Comparison of ENCODE assay signal across 8 mouse cellular contexts in the genomic region with DNA sequence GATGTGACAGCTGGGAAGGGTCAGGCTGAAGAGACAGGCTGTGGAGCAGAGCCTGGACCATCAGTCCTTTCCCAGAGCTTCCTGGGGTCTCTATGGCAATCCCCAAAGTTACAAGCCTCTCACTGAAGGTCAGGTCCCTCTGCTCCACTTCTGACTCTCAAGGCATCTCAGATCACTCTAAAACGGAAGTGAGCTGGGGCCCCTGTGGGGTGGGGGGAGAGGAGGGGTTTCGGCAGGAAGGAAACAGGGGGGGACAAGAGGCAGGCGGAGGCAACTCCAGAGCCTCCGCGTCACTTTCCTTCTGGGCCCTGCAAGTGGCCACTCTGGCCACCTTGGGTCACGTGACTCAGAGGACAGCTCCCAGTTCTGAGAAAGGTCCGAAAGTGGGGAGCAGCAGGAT. TPM values are rescaled to one million over a fixed set of nuclear protein-coding genes. Genes with fewer than 3 reads are reported as not detected.
DNase-seq lines count a peak whose midpoint lies in the region; ATAC-seq and TF ChIP-seq lines count a peak whose summit lies in the region.

No protein-coding gene starts in this region.

- no peak overlapping the region for H3K9ac ChIP-seq in lung, embryonic 15.5 days
- H3K9ac ChIP-seq in stomach, embryonic 16.5 days (ENCODE audit: low read length): no peak overlapping the region

- H3K4me1 ChIP-seq in embryonic facial prominence, embryonic 10.5 days: peaks cover 29% of the 10 kb centered on the region
- no peaks in the 10 kb centered on the region for H3K4me1 ChIP-seq in kidney, adult 2 months (ENCODE audit: control insufficient read depth, insufficient read depth, low read length)
- H3K4me1 ChIP-seq in lung, embryonic 15.5 days: peaks cover 8% of the 10 kb centered on the region
- peaks cover 10% of the 10 kb centered on the region; the same call in 1 of the 2 replicates for H3K4me1 ChIP-seq in stomach, embryonic 16.5 days (ENCODE audit: control insufficient read depth, insufficient read depth, low read length)

- H3K36me3 ChIP-seq in embryonic facial prominence, embryonic 10.5 days (replicated peaks): peaks cover 41% of the 10 kb centered on the region
- H3K36me3 ChIP-seq in kidney, adult 2 months (ENCODE audit: control insufficient read depth, insufficient read depth, low read length): no peaks in the 10 kb centered on the region
- H3K36me3 ChIP-seq in lung, embryonic 15.5 days: peaks cover 17% of the 10 kb centered on the region
- 0 out of 2 replicates have a peak, but pooled peaks cover 7% of the 10 kb centered on the region for H3K36me3 ChIP-seq in stomach, embryonic 16.5 days (ENCODE audit: control insufficient read depth, insufficient read depth, low read length)

- TF ChIP-seq CTCF in kidney, adult 2 months (conservative IDR thresholded peaks at IDR 0.05; ENCODE audit: insufficient read depth, insufficient read length, low read depth, low read length): no peak

- H3K4me3 ChIP-seq in embryonic facial prominence, embryonic 10.5 days: peak overlapping the region; percentile 39
- H3K4me3 ChIP-seq in kidney, adult 2 months (ENCODE audit: insufficient read depth, low read depth, low read length): no peak overlapping the region
- no peak overlapping the region for H3K4me3 ChIP-seq in lung, embryonic 15.5 days
- H3K4me3 ChIP-seq in stomach, embryonic 16.5 days (replicated peaks; ENCODE audit: low read length): no peak overlapping the region

- peak; percentile 43; the same call in 1 of the 2 replicates for ATAC-seq in lung, embryonic 15.5 days (ENCODE audit: borderline replicate concordance, extremely low read depth, low FRiP score, low TSS enrichment)
- peak; percentile 55 for ATAC-seq in stomach, embryonic 16.5 days (ENCODE audit: insufficient read depth, low FRiP score)

- H3K4me2 ChIP-seq in lung, embryonic 15.5 days: peak overlapping the region; percentile 7; the same call in 1 of the 2 replicates
- peak overlapping the region; percentile 14; the same call in 1 of the 2 replicates for H3K4me2 ChIP-seq in stomach, embryonic 16.5 days (ENCODE audit: low read depth, low read length)

- peak; percentile 87 for DNase-seq in CD4-positive, CD25-positive, alpha-beta regulatory T cell, adult 2 months (ENCODE audit: low read depth, low spot score)
- DNase-seq in embryonic facial prominence, embryonic 10.5 days (ENCODE audit: low spot score): peak; percentile 78
- peak; percentile 58 for DNase-seq in kidney, adult 2 months
- no peak for DNase-seq in frontal cortex, postnatal 25 days (ENCODE audit: low spot score in 2 of 2)
- no peak for DNase-seq in gastrocnemius, adult 8-10 months (ENCODE audit: low spot score in 2 of 2)
- no peak for DNase-seq in cerebellum, postnatal 36 days

- no peaks in the 10 kb centered on the region for H3K27me3 ChIP-seq in embryonic facial prominence, embryonic 10.5 days (replicated peaks; ENCODE audit: low read depth, poor library complexity, severe bottlenecking)
- H3K27me3 ChIP-seq in kidney, adult 2 months (replicated peaks; ENCODE audit: control insufficient read depth, insufficient read depth, low read length): no peaks in the 10 kb centered on the region
- H3K27me3 ChIP-seq in lung, embryonic 15.5 days: no peaks in the 10 kb centered on the region
- H3K27me3 ChIP-seq in stomach, embryonic 16.5 days (ENCODE audit: control insufficient read depth, insufficient read depth, low read length): no peaks in the 10 kb centered on the region

- H3K9me3 ChIP-seq in embryonic facial prominence, embryonic 10.5 days: no peaks in the 10 kb centered on the region
- H3K9me3 ChIP-seq in lung, embryonic 15.5 days: no peaks in the 10 kb centered on the region
- no peaks in the 10 kb centered on the region for H3K9me3 ChIP-seq in stomach, embryonic 16.5 days (replicated peaks; ENCODE audit: control insufficient read depth, low read length)

- H3K27ac ChIP-seq in embryonic facial prominence, embryonic 10.5 days (replicated peaks): peak overlapping the region; percentile 77
- peak overlapping the region; percentile 57 for H3K27ac ChIP-seq in kidney, adult 2 months (ENCODE audit: insufficient read depth, low read depth, low read length)
- H3K27ac ChIP-seq in lung, embryonic 15.5 days: peak overlapping the region; percentile 49; the same call in 1 of the 2 replicates
- H3K27ac ChIP-seq in stomach, embryonic 16.5 days (ENCODE audit: low read length): peak overlapping the region; percentile 82

- TF ChIP-seq POLR2A in kidney, adult 2 months (IDR thresholded peaks at IDR 0.05; ENCODE audit: low read depth, low read length): no peak

- WGBS in embryonic facial prominence, embryonic 10.5 days: 24% methylated on average over 7 of the region's 7 CpGs
- 30% methylated on average over 7 of the region's 7 CpGs for WGBS in kidney, adult 2 months
- WGBS in lung, embryonic 15.5 days: 18% methylated on average over 7 of the region's 7 CpGs
- 30% methylated on average over 7 of the region's 7 CpGs for WGBS in stomach, embryonic 16.5 days

RNA-seq across cellular contexts. Expression of a gene that starts 38.6 kb away (rescaled TPM):
- 2.3 and 2.8 TPM in 2 replicates for polyA plus RNA-seq in embryonic facial prominence, embryonic 10.5 days (2016; fragmentation: Nextera tagmentation; extraction: Ambion mirVana)
- 55.3 and 63.4 TPM in 2 replicates for polyA plus RNA-seq in kidney, adult 2 months (2012; rRNA removed)
- polyA plus RNA-seq in lung, embryonic 15.5 days (2015; fragmentation: Nextera tagmentation; extraction: Ambion mirVana): 42.9 and 52.8 TPM in 2 replicates
- 84.2 and 104 TPM in 2 replicates for polyA plus RNA-seq in stomach, embryonic 16.5 days (2015; fragmentation: Nextera tagmentation; extraction: Ambion mirVana)
- total RNA-seq in gastrocnemius, adult 8-10 months (2022): 1 to 10 TPM; 3.2 to 6.8 (median 5.2) TPM

Comparison
In these comparisons a context has a peak if more than half of its experiments do, and no peak if none do; other contexts are left out.
1. DNase-seq: peak in CD4-positive, CD25-positive, alpha-beta regulatory T cell, adult 2 months (single experiment), embryonic facial prominence, embryonic 10.5 days (single experiment) and kidney, adult 2 months (single experiment); none in frontal cortex, postnatal 25 days (0 of 2), gastrocnemius, adult 8-10 months (0 of 2) and cerebellum, postnatal 36 days (0 of 2).
2. RNA of a gene that starts 38.6 kb away (polyA plus RNA-seq): 84.2 to 104 TPM in stomach, embryonic 16.5 days, 55.3 to 63.4 TPM in kidney, adult 2 months and 42.9 to 52.8 TPM in lung, embryonic 15.5 days; 2.3 to 2.8 TPM in embryonic facial prominence, embryonic 10.5 days; every median in the first group is over 10 times any median in the second.
3. Peak in every context shown above with its lines, with median percentiles within 50 percentile points of each other: H3K27ac ChIP-seq.